Mouse (Mus musculus) forebrain, embryonic 13.5 days (tissue): Measurements from ENCODE around the gene Phyh. TPM values are rescaled to one million over a fixed set of nuclear protein-coding genes. Genes with fewer than 3 reads are reported as not detected.
"Not testable (repeated sequence)": the region's sequence is repeated elsewhere in the genome, so short reads cannot be mapped to it uniquely, and the experiment has no call there.

Experiments used
- ATAC-seq: fragments of 200-750 bp; cut with Nextera tagmentation; 2 replicates; pipeline ENCODE4 v1.8.0; 2017
- H3K27ac ChIP-seq: fragments of 300-500 bp; sonication (generic); 2 replicates; pipeline ENCODE4 v1.5.1; 2015; ENCODE audit warnings: inconsistent platforms, mild to moderate bottlenecking, moderate library complexity
- H3K27me3 ChIP-seq: fragments of 300-500 bp; sonication (generic); 2 replicates; pipeline ENCODE4 v1.6.1; 2015; ENCODE audit warnings: mild to moderate bottlenecking, inconsistent platforms
- H3K36me3 ChIP-seq: fragments of 300-500 bp; sonication (generic); 2 replicates; pipeline ENCODE4 v1.6.1; 2015; ENCODE audit warnings: mild to moderate bottlenecking, inconsistent platforms; ENCODE audit not compliant: poor library complexity, severe bottlenecking
- H3K4me1 ChIP-seq: fragments of 300-500 bp; sonication (generic); 2 replicates; pipeline ENCODE4 v1.6.1; 2015; ENCODE audit warnings: inconsistent platforms
- H3K4me2 ChIP-seq: fragments of 300-500 bp; sonication (generic); 2 replicates; pipeline ENCODE4 v1.6.1; 2015; ENCODE audit warnings: inconsistent platforms, mild to moderate bottlenecking, moderate library complexity
- H3K4me3 ChIP-seq: fragments of 300-500 bp; sonication (generic); 2 replicates; pipeline ENCODE4 v1.5.1; 2015; ENCODE audit warnings: mild to moderate bottlenecking, inconsistent platforms
- H3K9ac ChIP-seq: fragments of 300-500 bp; sonication (generic); 2 replicates; pipeline ENCODE4 v1.6.1; 2015; ENCODE audit warnings: mild to moderate bottlenecking, inconsistent platforms
- H3K9me3 ChIP-seq: fragments of 300-500 bp; sonication (generic); replicated peaks from 2 replicates; pipeline ENCODE4 v1.6.1; 2016; ENCODE audit warnings: inconsistent platforms
- WGBS: fragments of 180-500 bp; shearing (Covaris S2); methylation state at CpG from one replicate; pipeline ENCODE4 v1.1.7; 2015; 5-methylcytosine and 5-hydroxymethylcytosine counted together
- polyA plus RNA-seq: library from polyadenylated mRNA; unstranded; fragments of >200 nt; fragmentation: Nextera tagmentation; extraction: Ambion mirVana; gene quantifications from 2 replicates; pipeline ENCODE4 v1.2.1, GENCODE M21; 2015

Phyh gene
- polyA plus RNA-seq, 1 experiment from 2014 or later = 41.9 TPM

DNA sequence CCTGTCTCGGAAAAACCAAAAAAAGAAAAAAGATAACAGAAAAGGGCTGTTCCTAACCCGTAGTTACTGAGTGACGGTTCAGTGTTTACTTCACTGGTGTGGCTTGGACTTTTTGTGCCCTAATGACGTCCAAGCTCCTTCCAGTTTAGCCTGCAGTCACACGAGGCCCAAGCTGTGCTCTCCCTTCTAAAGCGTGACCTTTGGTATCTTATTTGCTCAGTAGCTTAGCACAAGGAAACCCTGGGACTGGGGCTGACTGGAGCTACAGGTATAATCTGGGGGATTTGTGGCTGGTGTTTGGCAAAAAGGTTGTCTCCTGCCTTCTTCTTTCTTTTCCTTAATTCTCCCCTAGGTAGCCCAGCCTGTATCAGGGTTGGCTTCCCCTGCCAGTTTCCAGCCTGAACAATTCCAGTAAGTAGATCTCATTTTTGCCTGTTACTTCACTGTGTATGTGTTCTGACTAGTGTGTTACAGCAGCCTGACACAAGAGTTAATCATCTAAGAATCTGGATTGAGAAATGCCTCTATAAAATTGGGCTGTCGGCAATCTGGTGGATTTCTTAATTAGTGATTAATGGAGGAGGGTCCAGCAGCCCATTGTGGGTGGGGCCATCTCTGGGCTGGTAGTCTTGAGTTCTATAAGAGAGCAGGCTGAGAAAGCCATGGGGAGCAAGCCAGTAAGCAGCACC lies 3.8 kb downstream of the Phyh start:
- Histone ChIP-seq H3K36me3 (no peaks in the 10 kb centered on the region), H3K4me1 (0 out of 2 replicates have a peak, but pooled peaks cover 8% of the 10 kb centered on the region), H3K27me3 (no peaks in the 10 kb centered on the region), H3K4me3 (no peak overlapping the region), H3K9me3 (no peaks in the 10 kb centered on the region), H3K9ac (no peak overlapping the region), H3K4me2 (no peak overlapping the region), H3K27ac (no peak overlapping the region)
- ATAC-seq = no peak
- 60% methylated on average over 7 of the region's 7 CpGs for WGBS

DNA sequence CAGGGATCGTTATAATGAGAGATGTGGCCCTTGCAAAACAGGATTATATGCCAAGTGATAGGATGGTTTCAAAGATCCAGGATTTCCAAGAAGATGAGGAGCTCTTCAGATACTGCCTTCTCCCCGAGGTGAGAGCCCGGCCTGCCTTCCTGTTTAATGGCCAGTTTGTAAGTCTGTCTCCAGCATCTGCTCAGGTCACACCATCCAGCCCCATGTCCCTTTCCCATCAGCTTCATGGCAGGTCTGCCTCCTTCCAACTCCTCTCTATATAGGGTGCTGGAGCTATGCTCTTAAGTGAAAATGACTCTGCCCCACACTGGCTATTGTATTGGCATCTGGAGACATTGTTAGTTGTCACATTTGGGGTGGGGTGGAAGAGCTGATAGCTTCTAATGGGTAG lies 8.6 kb downstream of the Phyh start:
- no peak for ATAC-seq
- Histone ChIP-seq H3K9me3 (no peaks in the 10 kb centered on the region), H3K4me3 (no peak overlapping the region), H3K4me1 (no peaks in the 10 kb centered on the region), H3K27ac (no peak overlapping the region), H3K36me3 (no peaks in the 10 kb centered on the region; the same call in 1 of the 2 replicates), H3K9ac (no peak overlapping the region), H3K27me3 (no peaks in the 10 kb centered on the region), H3K4me2 (no peak overlapping the region)
- WGBS = 85% methylated on average over 3 of the region's 3 CpGs

DNA sequence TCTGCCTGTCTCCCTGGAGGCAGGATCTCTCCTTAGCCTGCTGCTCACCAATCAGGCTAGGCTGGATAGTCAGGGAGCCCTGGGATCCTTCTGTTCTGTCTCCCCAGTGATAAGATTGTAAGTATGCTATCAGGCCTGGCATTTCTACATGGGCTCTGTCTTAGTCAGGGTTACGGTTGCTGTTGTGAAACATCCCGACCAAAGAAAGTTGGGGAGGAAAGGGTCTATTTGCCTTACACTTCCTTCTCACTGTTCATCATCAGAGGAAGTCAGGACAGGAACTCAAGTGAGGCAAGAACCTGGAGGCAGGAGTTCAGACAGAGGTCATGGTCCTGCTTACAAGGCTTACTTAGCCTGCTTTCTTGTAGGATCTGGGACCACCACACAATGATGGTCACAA lies 10.4 kb downstream of the Phyh start:
- H3K36me3 ChIP-seq = no peaks in the 10 kb centered on the region; the same call in 1 of the 2 replicates
- ATAC-seq = no peak
- WGBS = 96% methylated on average over 2 of the region's 2 CpGs
- no peaks in the 10 kb centered on the region for H3K27me3 ChIP-seq
- no peak overlapping the region for H3K4me2 ChIP-seq
- no peak overlapping the region for H3K27ac ChIP-seq
- H3K4me1 ChIP-seq = no peaks in the 10 kb centered on the region
- H3K9me3 ChIP-seq = no peaks in the 10 kb centered on the region
- no peak overlapping the region for H3K9ac ChIP-seq
- H3K4me3 ChIP-seq = no peak overlapping the region

DNA sequence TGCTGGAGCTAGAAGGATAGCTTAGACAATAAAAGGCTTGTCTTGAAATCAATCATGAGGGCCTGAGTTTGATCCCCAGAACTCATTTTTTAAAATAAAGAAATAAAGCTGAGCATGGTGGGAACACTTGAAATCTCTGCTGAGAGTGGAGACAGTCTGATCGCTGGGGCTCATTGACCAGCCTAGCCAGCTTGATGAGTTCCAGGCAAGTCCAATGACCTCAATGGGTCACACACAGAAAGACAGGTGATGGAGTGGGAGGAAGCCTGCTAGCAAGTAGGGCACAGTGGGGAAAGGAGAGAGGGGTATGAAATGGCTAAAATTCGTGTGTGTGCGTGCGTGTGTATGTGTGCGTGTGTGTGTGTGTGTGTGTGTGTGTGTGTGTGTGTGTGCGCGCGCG lies 15.7 kb downstream of the Phyh start:
- Histone ChIP-seq H3K4me1 (no peaks in the 10 kb centered on the region), H3K27ac (no peak overlapping the region), H3K9ac (no peak overlapping the region), H3K9me3 (no peaks in the 10 kb centered on the region; the same call in 1 of the 2 replicates), H3K4me2 (no peak overlapping the region), H3K27me3 (no peaks in the 10 kb centered on the region), H3K4me3 (no peak overlapping the region), H3K36me3 (peaks cover 16% of the 10 kb centered on the region; the same call in 1 of the 2 replicates)
- 95% methylated on average over 9 of the region's 9 CpGs for WGBS
- ATAC-seq = no peak

DNA sequence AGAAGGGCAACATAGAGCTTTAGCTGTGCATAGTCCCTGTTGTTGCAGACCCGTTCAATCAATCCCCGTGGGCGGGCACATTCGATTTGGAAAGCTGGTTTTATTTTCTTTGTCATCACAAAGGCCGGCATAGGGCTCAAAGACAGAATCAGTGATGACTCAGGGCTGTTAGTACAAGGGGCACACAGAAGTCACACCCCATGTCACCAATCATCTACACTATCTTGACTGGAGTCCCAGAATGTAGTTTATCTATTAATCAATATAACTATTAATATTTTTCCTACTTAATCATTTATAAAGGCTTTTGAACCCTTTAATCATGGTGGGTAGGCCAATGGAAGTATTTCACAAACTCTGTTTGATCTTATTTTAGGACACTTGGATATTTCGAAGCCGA lies 19.1 kb downstream of the Phyh start:
- no peak for ATAC-seq
- 91% methylated on average over 7 of the region's 7 CpGs for WGBS
- peaks cover 16% of the 10 kb centered on the region; the same call in 1 of the 2 replicates for H3K36me3 ChIP-seq
- no peak overlapping the region for H3K9ac ChIP-seq
- no peaks in the 10 kb centered on the region for H3K27me3 ChIP-seq
- no peak overlapping the region for H3K27ac ChIP-seq
- no peak overlapping the region for H3K4me3 ChIP-seq
- H3K4me1 ChIP-seq = no peaks in the 10 kb centered on the region
- no peak overlapping the region for H3K4me2 ChIP-seq
- H3K9me3 ChIP-seq = no peaks in the 10 kb centered on the region; the same call in 1 of the 2 replicates

DNA sequence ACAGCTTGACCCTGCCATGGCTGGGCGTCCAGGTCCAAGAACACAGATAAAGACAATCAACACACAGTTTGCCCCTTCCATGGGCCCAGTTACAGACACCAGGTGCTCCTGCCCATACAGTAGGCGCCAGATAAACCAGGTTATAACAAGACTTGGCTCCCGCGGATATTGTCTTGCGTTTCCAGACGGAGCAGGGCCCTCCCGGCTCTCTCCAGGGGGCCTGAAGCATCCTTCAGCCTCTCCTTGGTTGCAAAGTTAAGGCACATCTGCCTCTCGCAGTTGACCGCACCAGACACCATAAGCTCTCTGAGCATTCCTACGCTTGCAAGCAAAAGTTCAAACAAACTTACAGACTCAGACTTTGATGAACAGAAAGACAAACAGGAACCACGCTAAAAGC lies 22.0 kb downstream of the Phyh start:
- peaks cover 7% of the 10 kb centered on the region for H3K9me3 ChIP-seq
- no peak overlapping the region for H3K4me3 ChIP-seq
- no peaks in the 10 kb centered on the region for H3K27me3 ChIP-seq
- peaks cover 16% of the 10 kb centered on the region; the same call in 1 of the 2 replicates for H3K36me3 ChIP-seq
- H3K9ac ChIP-seq = no peak overlapping the region
- H3K4me1 ChIP-seq = no peaks in the 10 kb centered on the region
- no peak for ATAC-seq
- WGBS = 93% methylated on average over 11 of the region's 11 CpGs
- H3K27ac ChIP-seq = no peak overlapping the region
- H3K4me2 ChIP-seq = no peak overlapping the region

DNA sequence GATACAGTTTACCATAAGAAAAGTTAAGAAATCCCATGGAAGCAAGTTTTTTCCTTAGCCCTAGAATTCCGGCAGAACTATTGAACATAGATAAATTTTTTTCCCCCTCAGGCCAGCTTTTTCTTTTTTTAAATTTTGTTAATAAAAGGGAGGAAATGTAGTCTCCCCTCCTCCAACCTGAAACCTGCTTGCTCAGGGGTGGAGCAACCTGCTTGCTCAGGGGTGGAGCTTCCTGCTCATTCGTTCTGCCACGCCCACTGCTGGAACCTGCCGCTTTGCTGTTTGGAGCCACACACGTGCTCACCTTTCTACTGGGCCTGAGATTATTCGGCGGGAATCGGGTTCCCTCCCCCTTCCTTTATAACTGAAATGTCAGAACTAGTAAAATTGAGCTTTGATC lies 30.9 kb downstream of the Phyh start:
- H3K36me3 ChIP-seq, H3K9ac ChIP-seq, H3K4me1 ChIP-seq, H3K4me2 ChIP-seq, H3K4me3 ChIP-seq, H3K9me3 ChIP-seq, H3K27me3 ChIP-seq, ATAC-seq, H3K27ac ChIP-seq: not testable (repeated sequence)
- WGBS = 93% methylated on average over 7 of the region's 8 CpGs

DNA sequence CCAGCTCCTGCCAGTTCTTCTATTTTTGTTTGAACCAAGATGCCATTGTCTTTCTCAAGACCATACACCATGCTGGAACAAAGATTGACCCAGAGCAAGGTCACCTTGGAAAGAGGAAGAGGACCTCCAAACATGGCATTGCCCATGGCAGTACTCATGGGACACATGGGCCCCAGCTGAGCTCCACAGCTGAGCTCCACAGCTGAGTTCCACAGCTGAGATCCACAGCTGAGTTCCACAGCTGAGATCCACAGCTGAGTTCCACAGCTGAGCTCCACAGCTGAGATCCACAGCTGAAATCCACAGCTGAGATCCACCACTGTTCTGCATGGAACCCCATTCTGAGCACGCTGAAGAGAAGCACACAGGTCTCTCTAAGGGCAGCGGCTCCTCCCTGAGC lies 32.2 kb downstream of the Phyh start:
- H3K4me2 ChIP-seq = no peak overlapping the region

DNA sequence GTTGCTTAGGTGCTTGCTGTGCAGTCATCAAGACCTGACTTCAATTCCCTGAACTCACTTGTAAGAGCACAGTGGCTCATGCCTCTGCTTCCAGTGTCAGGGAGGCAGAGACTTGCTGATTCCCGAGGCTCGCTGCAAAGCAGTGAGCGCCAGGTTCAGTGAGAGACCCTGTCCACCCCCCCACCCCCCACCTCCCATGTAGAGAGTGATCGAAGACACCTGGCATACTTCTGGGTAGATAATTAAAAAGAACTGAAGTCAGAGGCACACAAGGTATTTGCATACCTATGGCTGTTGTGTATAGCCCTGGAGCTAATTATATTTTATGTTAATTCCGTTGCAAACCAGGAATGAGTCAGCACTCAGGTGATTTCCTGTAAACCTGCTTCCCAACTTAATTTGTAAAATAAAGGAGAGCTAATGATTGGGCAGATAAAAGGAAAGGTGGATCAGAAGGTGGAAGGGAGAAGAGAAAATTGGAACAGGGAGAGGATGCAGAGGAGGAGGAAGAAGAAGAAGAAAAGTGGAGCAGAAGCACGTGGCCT lies 35.5 kb downstream of the Phyh start:
- Histone ChIP-seq H3K27me3 (no peaks in the 10 kb centered on the region), H3K4me2 (no peak overlapping the region), H3K27ac (no peak overlapping the region), H3K36me3 (no peaks in the 10 kb centered on the region), H3K4me1 (no peaks in the 10 kb centered on the region), H3K9me3 (peaks cover 5% of the 10 kb centered on the region; the same call in 1 of the 2 replicates), H3K4me3 (no peak overlapping the region), H3K9ac (no peak overlapping the region)
- WGBS = 87% methylated on average over 6 of the region's 6 CpGs
- no peak for ATAC-seq

More for the DNA sequence above, 32.2 kb downstream of the Phyh start:
- Histone ChIP-seq H3K27ac (no peak overlapping the region), H3K4me1 (no peaks in the 10 kb centered on the region), H3K36me3 (no peaks in the 10 kb centered on the region), H3K4me3 (no peak overlapping the region), H3K9me3 (peaks cover 5% of the 10 kb centered on the region; the same call in 1 of the 2 replicates), H3K9ac (no peak overlapping the region), H3K27me3 (no peaks in the 10 kb centered on the region)
- ATAC-seq = no peak
- WGBS = 94% methylated on average over 2 of the region's 2 CpGs

DNA sequence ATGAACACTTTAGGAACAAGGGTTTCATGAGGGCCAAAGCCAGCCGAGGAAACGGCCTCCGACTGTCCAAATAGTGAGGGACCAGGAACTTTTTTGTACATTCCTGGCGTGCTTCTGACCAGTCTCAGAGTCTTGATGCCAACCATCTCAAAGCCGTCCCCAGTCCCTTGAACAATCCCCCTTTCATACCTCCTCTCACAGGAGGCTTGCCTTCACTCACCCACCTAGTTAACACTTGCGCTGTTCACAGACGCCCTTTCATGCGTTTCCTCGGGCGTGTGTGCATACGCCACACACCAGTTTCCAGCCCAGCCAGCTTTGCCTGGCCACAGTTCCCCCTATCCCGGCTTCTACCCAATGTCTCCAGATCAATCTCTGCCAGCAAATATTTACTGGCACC lies 39.2 kb downstream of the Phyh start:
- H3K4me1 ChIP-seq = no peaks in the 10 kb centered on the region
- WGBS = 89% methylated on average over 12 of the region's 12 CpGs
- no peak overlapping the region for H3K27ac ChIP-seq
- no peak for ATAC-seq
- H3K9ac ChIP-seq = no peak overlapping the region
- no peaks in the 10 kb centered on the region for H3K27me3 ChIP-seq
- no peak overlapping the region for H3K4me3 ChIP-seq
- no peak overlapping the region for H3K4me2 ChIP-seq
- no peaks in the 10 kb centered on the region for H3K36me3 ChIP-seq
- H3K9me3 ChIP-seq = no peaks in the 10 kb centered on the region

DNA sequence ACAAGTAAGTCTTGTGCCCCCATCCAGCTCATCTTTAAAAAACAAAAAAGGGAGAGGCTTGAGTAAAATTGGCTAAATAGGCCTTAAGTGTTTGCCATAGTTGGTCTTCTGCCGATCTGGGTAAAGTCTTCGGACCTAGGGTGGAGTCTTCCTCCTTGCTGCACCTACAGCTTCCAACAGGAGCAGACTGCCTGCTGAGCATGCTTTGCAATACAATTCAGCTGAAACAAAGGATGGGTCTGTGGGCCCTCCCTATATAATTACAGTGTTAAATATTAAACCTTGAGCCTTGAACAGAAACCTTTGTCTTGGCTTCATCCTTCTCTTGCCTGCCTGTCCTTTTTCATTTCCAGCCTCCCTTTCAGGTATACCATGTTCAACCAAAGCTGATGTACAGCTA lies 49.0 kb downstream of the Phyh start:
- 93% methylated on average over 2 of the region's 2 CpGs for WGBS
- H3K36me3 ChIP-seq = no peaks in the 10 kb centered on the region
- H3K9ac ChIP-seq = no peak overlapping the region
- H3K27ac ChIP-seq = no peak overlapping the region
- no peak overlapping the region for H3K4me3 ChIP-seq
- H3K9me3 ChIP-seq = no peaks in the 10 kb centered on the region
- no peaks in the 10 kb centered on the region for H3K27me3 ChIP-seq
- H3K4me2 ChIP-seq = no peak overlapping the region
- no peaks in the 10 kb centered on the region for H3K4me1 ChIP-seq
- no peak for ATAC-seq

DNA sequence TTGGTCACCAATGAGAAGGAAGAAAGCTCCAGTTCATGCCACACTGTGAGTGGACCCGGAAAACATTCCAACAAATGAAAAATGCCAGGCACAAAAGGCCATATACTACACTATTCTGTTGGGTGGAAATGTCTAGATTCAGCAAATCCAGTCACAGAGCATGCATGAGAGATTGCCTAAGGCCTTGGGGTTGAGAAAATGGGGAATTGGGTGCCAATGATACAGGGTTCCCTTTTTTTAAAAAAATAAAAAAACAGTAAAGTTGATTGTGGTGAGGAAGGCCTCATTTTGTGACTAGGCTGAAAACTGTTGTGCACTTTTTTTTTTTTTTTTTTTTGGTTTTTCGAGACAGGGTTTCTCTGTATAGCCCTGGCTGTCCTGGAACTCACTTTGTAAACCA lies 50.3 kb downstream of the Phyh start:
- H3K27ac ChIP-seq = no peak overlapping the region
- H3K4me1 ChIP-seq = no peaks in the 10 kb centered on the region
- H3K9ac ChIP-seq = no peak overlapping the region
- no peak overlapping the region for H3K4me2 ChIP-seq
- no peaks in the 10 kb centered on the region for H3K27me3 ChIP-seq
- H3K36me3 ChIP-seq = no peaks in the 10 kb centered on the region
- no peak for ATAC-seq
- H3K9me3 ChIP-seq = no peaks in the 10 kb centered on the region
- H3K4me3 ChIP-seq = no peak overlapping the region
- WGBS = 71% methylated on average over 2 of the region's 2 CpGs

DNA sequence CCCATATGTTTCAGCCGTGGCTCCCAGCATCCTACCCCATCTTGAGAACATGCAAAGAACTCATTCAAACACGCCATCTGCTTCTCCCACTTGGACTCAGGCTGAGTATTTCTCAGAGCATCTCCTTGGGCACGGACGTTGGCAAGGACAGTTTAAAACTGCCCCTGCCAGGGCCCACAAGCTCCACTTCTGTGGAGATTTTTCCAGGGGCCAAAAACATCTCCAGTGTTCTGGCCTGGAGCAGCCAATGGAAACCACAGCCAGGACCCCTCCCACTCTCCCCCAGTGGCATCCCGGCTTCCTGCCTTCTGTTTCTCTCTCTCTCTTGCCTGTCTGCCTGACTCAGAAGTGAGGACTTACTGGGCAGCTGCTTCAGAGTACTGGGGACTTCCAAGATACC lies 57.0 kb downstream of the Phyh start, which contains the start of gene Ucma:
Ucma (plus strand) TSS at position 316 of the 400 bp plus-strand sequence.
- no peaks in the 10 kb centered on the region for H3K27me3 ChIP-seq
- H3K36me3 ChIP-seq = no peaks in the 10 kb centered on the region
- 64% methylated on average over 5 of the region's 5 CpGs for WGBS
- no peaks in the 10 kb centered on the region for H3K9me3 ChIP-seq
- no peak within 1 kb of the TSS for H3K4me3 ChIP-seq
- no peak within 1 kb of the TSS for H3K9ac ChIP-seq
- H3K27ac ChIP-seq = no peak within 1 kb of the TSS
- no peak within 1 kb of the TSS for H3K4me2 ChIP-seq
- H3K4me1 ChIP-seq = peaks cover 15% of the 10 kb centered on the region
- ATAC-seq = no peak
